Mouse (Mus musculus) A20 (cell line): ENCODE data around the gene Cdkn2c.
"Not testable (repeated sequence)": the region's sequence is repeated elsewhere in the genome, so short reads cannot be mapped to it uniquely, and the experiment has no call there.

Source experiments
- DNase-seq: peaks from one replicate; pipeline ENCODE4 v3.0.0-alpha.2; 2011; ENCODE audit warnings: low read depth, low spot score

Gene Cdkn2c

DNA sequence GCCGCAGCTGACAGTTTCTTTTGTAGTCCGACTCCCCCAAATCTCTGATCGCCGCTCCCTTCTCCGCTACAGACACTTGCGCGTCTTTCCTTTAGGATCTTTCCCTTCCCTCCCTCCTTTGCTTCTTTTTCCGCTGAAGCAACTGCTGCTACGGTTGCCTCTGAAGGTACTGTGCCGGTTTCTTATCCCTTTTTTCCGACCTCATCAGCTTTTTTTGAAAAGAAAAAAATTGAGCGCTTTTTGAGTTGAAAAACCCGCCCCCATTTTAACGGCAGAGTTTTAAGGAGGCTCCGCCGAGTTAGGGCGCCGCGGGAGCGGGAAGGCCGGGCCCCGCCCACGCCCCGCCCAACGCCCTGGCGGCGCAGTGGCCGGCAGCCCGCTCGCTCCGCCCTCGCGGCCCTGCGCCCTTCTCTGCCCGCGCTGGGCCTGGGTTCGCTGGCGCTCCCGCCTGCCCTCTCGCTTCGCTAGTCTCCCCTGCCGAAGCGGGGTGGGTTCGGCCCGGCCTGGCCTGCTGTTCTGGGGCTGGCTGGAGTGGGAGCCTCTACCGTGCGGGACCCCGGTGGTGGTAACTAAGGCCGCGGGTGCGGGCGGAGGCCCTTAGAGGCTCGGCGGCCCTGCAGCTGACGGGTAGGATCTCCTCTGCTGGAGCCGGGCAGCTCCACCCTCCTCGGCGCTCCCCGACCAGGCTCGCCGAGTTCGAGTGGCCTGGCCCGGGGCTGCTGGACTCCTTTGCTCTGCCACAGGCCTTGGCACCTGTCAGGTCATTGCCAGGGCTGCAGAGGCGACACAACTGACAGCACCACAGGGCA is at the start of gene Cdkn2c:
Gene Cdkn2c, minus strand, starts transcription at position 729 of the 809 bp plus-strand sequence.
- peak; percentile 93 for DNase-seq

DNA sequence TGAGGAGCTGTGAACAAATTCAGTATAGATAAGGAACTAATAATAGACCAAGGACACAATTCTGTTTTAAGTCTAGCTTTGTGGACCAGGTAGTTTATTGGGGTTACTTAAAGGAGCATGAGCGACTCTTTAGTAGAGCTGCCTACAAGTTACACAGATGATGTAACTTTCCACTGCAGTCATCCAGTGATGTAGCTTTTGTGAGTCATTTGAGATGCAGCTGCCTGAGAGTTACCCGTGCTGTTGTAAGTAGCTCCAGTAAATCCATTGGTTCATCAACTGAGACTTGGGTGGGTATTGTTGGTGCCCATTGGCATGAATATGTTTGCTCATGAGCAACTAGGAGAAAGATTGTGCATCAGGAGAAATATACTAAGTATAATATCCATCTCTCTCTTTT is 38.4 kb upstream of the Cdkn2c start:
- DNase-seq = no peak

DNA sequence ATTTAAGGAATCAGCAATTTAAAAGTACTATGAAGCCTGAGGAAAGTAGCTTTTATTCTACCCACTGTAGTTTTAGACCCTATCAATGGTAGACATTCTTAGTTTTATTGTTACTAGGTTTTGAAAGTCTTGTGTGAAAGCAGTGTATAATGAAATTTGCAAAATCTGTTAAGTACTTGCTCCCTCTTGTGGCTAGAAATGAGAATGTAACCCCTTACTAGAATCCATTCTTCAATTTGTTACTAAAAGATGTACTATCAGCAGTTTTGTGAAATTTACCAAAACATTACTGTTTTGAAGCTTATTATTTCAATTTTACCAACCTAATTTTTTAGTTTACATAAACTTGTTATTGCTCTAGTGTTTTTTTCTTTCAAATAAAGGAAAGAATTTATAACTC is 36.6 kb upstream of the Cdkn2c start:
- peak; percentile 72 for DNase-seq

DNA sequence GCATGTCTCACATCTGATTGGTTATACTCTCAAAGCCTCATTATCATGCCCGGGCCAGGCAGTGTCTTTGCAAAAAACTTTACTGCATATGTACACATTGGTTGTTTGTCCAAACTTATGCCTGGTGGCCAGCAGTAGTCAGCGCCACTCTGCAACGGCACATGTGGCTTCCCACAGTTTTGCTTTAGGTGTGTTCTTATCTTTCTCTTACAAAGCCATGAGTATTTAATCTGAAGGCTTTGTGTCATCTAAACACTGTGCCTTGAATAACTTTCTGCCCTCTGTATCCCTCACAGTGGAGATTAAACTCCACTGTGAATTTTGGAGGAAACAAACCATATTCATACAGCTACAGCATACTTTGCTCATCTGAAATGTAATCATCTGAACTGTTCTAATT is 33.7 kb upstream of the Cdkn2c start:
- DNase-seq = not testable (repeated sequence)

DNA sequence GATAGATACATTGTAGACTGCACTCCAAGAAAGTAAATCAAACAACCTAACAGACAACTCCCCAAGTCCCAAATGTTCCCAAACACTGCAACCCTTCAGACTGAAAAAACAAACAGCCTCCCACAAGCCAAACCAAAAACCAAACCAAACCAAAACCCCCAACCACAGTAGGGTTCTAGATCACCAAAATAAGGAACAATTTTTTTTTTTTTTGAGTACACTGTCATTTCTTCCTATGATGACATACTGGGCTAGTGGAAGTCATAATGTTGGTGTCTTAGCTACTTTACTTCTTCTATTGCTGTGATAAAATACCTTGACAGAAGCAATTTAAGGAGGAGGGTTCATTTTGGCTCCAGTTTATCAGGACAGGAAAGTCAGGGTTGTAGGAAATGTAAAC is 25.7 kb upstream of the Cdkn2c start:
- no peak for DNase-seq

DNA sequence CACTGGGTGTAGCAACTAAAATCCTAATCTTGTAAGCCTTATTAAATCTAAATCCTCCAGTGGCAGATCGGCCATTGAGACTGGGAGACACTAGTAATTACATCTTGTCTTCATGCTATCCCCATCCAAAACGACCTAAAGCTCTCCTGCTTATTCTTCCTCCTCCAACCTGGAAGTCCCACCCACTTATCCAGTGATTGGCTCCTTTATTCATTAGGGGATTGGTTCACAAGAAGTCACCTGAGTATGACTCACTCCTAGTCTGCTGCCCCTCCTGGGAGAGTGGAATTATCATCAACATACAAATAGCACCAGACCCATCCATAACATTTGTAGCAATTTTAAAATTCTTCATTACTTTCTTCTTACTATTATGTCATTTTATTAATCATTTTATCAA is 16.6 kb upstream of the Cdkn2c start:
- DNase-seq = no peak

DNA sequence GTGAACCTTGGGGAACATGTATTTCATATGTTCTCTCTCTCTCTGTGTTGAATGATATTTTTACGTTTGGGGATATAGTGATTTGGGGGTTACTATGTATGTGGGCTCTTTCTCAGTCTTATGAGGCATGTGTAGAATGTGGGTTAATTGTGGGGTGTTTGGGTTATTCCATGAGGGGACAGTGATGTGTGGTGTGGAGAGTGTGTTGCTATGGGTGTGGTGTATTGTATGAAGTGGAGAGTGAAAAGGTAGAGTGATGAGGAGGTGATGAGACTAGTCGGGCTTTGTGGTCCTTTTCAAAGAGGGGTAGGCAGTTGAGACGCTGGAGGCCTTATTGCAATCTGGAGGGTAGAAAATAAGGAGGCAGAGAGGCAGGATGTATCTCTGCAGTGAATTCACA is 10.2 kb upstream of the Cdkn2c start:
- no peak for DNase-seq

DNA sequence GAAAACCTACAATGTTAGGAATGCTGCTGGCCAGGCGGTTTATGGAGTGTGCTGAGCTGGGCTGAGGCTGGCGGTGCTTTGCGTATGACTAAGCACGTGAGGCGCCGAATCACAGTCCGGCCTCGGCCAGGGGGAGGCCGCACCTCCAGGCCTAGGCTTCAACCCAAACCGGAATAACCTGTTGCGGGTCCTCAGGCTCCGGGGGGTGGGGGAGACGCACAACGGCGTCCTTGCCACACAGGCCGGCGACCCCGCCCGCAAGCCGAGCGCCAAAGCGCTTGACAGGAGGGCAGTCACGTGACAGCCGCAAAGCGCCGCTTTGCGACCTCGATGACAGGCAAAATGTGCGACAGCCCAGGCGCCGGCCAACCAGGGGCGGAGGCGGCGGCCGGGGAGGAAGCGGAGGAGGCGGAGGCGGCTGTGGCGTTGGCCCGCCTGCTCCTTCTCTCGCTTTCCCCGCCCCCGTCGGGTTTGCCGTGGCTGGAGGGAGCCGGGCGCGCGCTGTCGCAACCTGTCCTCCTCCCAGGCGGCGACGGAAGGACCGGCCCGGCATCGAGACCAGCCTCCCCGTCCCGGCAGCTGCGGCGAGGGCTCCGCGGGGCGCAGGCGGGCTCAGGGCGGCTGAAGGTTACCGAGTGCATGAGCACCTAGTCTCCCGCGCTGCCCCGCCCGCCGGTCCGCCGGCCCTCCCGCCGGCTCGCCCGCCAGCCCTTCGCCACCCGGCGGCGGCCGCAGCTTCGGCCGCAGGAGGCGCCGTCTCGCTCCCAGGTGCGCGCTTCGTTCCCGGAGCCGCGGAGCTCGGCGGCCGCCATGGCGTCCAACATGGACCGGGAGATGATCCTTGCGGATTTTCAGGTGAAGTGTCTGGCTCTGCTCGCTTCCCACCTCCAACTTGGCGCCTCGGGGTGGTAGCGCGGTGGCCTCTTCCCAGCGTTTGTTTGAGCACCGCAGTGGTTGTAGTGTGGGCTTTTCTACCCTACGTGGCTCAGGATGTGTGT is 9.5 kb upstream of the Cdkn2c start, which contains the start of gene Faf1:
Gene Faf1, plus strand, starts transcription at position 371 of the 998 bp plus-strand sequence.
- peak; percentile 99 for DNase-seq

DNA sequence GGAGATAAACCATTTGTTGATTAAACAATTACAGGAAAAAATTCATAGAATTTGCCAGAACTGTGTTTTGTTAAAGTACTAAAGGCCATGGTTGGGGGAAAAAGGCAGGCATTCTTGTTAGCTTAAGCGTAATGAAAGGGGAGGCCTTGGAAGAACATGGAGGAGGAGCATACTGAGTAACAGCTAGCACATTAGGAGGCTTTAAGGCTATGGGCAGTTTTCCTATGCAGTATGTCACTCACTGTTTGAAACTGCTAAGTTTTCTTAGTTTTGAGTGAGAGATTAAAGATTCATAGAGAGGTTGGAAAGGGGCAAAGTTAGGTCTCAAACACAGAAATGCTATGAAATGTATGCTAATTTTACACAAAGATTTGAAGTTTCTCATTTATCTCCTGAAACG is 7.1 kb upstream of the Cdkn2c start:
- no peak for DNase-seq

DNA sequence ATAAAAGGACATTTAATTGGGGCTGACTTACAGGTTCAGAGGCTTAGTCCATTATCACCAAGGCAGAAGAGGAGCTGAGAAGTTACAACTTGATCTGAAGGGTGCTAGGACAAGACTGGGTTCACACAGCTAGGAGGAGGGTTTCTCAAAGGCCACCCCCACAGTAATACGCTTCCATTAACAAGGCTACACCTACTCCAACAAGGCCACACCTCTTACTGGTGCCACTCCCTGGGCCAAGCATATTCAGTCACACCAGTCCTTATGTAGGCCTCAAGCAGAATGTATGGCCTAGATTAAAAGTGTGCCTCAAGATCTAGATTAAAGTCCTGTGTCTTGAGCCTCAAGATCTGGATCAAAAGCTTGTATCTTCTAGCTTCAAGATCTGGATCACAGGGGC is 5.0 kb upstream of the Cdkn2c start:
- DNase-seq = peak; percentile 15

DNA sequence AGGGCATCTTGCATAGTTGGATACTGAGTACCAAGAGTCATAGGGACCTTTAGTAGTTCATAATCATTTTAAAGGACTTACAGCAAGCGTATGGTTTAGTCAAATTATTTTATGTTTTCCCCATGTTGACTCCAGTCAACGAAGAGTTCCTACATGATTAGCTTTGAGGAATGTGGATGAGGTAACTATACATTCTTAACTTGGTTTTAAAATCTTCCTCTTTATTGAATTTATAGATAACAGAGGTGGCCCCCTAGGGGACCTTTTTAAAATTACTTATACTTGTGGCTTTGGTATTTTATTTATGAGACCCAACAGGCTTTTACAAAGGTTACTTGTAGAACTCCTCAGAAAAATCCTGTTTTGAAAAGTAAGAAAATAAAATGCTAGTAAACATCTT is 3.2 kb upstream of the Cdkn2c start:
- peak; percentile 67 for DNase-seq

DNA sequence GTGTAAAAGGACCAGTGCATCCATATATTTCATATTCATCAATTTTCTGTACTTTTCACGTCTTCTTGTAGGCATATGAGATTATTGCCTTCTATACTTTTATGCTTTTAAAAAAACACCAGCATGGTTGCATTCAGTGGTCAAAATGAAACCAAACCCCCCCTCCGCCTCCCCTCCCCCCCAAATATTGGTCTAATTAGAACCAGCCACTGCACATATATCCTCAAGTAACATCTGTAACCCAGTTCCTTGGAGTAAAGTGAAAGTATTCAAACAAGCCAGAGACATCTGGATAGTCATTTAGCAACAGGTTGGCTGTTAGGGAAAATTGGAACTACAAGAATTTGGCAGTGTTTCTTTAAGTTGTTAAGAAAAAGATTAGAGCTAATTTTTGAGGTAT is 529 bp upstream of the Cdkn2c start:
- DNase-seq = peak; percentile 79

DNA sequence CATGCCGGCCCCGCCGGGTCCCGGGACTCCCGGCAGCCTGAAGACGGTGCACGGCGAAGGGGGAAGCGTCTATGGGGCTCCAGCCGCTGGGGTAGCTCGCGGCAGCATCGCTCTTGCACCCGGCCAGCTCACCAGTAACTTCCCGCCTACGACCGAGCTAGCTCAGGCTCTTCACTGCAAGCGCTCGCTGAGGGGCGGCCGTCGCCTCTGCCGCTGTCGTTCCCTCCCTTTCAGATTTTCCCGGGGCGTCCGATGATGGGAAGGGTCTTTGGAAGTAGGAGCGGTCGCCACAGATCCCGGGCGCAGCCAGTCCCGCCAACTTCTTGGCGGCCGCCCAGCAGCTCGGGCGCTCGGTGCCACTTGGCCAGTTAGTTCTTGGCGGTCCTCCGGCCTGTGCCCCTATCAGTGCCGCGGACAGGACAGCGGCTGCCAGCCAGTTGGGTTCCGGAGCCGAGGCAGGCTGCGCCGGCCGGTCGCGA is 968 bp downstream of the Cdkn2c start:
- no peak for DNase-seq

DNA sequence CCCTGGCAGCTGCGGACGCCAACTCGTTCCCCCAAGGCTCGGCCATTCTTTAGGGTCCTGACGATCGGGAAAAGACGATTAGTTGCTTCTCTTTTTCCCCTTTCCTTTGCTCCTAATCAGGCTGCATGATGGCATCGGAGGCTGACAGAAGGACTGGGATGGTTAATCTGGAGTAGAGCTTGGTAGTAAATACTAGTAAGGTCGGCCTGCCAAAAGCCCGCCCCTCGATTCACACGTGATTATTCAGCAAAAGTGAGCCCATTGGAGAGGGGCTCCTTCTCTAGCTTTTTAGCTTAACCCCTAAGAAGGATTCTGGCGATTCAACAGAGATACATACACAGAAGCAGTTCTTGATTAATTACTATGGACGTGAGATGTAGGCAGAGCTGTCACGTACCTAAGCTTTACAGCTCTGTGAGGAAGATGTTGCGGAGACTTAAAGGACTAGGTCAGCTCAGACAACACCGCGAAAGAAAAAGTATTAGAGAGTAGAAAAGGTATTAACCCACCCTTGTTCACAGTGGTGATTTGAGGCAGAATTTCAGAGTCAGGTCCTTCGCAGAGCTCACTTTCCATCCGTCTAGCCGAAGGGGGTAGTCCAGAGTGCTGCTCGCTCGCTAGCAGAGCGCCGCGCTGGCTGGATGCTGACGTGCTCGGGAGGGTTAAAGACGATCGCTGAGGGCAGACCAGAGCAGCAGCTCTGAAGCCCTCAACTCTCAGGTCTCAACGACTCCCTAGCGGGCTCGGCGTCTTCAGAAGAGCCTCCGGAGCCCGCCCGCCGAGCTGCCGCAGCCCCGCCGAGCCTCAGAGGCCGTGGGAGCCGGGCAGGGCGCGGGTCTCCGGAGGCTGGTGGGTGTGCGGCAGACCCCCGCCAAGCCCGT is 1.6 kb downstream of the Cdkn2c start:
- DNase-seq = peak; percentile 89

DNA sequence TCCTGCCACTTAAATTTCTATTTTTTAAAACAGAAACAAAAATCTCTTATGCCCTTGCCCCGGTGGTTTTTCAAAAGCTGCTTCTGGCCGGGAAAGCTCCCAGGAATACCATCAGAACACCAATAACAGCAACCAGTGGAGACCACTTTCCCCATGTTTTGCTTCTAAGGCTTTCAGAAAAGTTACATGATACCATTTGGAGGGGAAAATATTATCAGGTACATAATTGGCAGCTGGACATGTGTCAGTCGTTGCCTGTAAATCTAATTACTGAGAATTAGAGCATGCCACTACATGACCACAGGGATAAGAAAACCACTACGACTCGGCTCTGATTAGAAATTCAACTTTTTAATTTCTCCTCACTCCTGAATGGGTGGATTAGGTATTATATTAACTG is 2.9 kb downstream of the Cdkn2c start:
- peak; percentile 70 for DNase-seq

DNA sequence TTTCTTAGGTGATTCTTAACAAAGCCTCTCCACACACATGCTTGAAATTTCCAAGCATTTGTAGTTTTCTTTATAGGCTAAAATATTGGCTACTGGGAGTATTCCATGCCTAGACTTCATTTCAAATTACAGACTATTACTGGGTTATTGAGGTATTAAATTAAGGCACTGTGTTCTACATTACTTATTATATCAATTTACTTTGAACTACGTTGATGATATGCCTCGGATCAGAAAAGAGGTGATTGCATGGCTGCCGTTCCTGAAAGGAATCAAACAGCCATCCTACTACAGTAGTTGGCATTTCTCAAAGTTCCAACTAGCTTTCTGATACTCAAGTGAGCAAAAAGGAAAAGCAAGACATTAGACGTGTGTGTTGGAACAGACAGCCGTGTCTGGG is 4.7 kb downstream of the Cdkn2c start:
- DNase-seq = peak; percentile 69

DNA sequence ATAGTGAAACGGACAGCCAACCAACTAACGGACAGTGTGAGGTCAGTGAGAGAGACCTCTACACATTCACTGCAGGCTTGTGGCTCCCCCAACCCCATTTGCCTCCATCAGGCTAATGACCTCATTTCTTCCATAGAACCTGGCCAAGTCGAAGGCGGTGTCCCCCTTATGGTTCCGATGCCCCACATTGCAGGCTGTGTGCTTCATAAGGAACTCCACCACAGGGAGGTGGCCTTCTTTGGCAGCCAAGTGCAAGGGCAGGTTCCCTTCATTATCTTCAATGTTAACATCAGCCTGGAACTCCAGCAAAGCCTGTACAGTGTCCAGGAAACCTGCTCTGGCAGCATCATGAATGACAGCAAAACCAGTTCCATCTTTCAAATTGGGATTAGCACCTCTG is 5.8 kb downstream of the Cdkn2c start:
- DNase-seq = peak; percentile 81

DNA sequence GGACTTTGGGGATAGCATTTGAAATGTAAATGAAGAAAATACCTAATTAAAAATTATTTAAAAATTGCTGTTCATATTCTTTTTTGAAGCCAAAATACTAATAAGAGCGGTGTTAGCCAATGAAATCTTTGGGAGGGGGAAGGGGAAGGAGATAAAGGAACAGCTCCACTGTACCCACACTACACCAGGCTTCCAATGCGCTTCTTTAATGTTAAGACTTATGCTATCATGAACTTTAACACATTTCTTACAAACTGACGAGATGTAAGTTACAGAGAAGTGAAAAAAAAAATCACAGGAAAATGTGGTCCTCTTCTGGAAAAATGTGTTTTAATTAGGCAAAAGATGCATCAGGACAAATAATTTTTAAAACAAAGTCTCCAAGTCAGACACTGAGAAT is 6.4 kb downstream of the Cdkn2c start:
- peak; percentile 65 for DNase-seq

DNA sequence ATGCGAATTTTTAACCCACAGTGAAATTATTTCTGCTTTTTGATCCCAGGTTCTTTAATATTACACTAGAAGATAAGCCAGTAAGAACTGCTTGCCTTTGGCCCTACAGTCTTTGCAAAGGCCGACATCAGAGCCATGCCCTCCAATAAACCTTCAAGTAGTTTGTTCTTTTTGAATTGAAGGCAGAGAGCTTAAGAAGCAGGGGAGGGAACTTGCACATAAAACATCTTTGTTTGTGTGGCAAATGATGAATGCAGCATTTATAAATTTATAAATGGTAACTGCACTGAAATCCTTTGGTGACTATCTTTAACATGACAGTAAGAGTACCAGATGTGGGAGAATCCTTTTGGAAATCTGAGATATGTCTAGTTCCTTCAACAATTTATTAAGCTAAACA is 7.4 kb downstream of the Cdkn2c start:
- DNase-seq = peak; percentile 62

DNA sequence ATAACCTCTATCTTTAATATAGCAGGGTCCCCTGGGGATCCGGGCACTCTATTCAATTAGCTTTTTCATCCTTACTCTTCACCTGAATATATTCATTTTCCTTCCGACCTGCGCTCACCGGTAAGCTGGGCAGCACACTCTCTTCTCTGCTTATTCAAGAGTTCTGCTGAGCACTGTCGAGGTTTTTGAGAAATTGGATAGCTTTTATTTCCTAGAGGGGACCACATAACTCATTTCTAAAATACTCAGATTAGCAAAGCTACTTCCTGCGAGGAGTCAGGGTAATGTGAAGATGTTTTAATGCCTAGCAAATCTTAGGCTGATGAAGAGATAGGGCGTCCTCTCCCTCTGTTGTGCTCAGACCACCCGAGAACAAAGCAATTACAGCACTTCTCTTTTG is 8.2 kb downstream of the Cdkn2c start:
- peak; percentile 77 for DNase-seq

DNA sequence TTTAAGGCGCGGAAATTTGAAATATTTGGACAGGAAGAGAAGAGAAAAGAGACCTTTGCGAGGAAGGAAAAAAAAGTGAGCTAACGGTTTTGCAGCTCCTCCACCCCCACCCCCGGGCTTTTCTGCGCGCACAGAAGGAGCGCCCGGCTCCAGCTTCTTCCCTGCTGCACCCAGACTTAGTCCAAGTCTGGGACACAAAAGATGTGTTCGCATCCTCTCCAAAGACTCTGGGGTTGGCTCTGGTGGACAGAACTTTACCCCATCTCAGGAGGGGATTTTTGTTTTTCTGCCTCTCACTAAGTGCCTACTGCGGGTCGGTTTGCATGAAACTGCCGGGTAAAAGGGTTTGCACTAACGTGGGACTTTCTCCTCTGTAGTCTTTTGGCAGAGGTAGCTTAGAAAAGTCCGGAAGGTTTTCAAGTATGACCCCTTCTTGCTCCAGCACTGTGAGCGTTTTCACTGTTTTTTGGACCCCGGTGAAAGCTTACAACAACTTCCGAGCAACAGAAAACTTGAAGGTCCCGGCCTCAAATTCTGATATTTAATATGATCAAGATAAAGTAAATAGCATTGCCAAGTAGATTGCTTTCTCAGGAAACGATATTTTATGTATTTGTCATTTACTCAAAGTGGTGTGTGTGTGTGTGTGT is 9.0 kb downstream of the Cdkn2c start:
- DNase-seq = peak; percentile 82
